Mouse (Mus musculus) C2C12 (cell line): ENCODE results near the gene Vwce. TPM values are rescaled to one million over a fixed set of nuclear protein-coding genes. Genes with fewer than 3 reads are reported as not detected.

Source experiments
- H3K27me3 ChIP-seq: one replicate; pipeline ENCODE4 v1.6.1; 2011; ENCODE audit not compliant: control insufficient read depth, insufficient read depth, insufficient read length
- H3K36me3 ChIP-seq: one replicate; pipeline ENCODE4 v1.6.1; 2011; ENCODE audit not compliant: control insufficient read depth, insufficient read depth
- H3K4me3 ChIP-seq: one replicate; pipeline ENCODE4 v1.5.1; 2011; ENCODE audit warnings: mild to moderate bottlenecking, control low read depth; ENCODE audit not compliant: poor library complexity, insufficient read depth, severe bottlenecking
- H3K79me2 ChIP-seq: one replicate; pipeline ENCODE4 v1.6.1; 2011; ENCODE audit not compliant: control insufficient read depth, insufficient read depth
- H3K79me3 ChIP-seq: one replicate; pipeline ENCODE4 v1.6.1; 2011; ENCODE audit warnings: low read depth, control low read depth
- H3ac ChIP-seq: one replicate; pipeline ENCODE3; 2011; ENCODE audit warnings: low read depth; ENCODE audit not compliant: control insufficient read depth, insufficient read length
- CEBPB ChIP-seq: IDR thresholded peaks from one replicate; pipeline ENCODE4 v1.6.1; 2011; ENCODE audit warnings: low read depth, mild to moderate bottlenecking, control low read depth, moderate library complexity
- CTCF ChIP-seq: IDR thresholded peaks from one replicate; pipeline ENCODE4 v1.5.1; 2011; ENCODE audit not compliant: control insufficient read depth, insufficient read depth, insufficient read length
- FOSL1 ChIP-seq: IDR thresholded peaks from one replicate; pipeline ENCODE4 v1.8.0; 2011; ENCODE audit warnings: mild to moderate bottlenecking, low read length; ENCODE audit not compliant: poor library complexity, insufficient read depth, severe bottlenecking
- MAX ChIP-seq: IDR thresholded peaks from one replicate; pipeline ENCODE4 v1.6.1; 2011; ENCODE audit warnings: mild to moderate bottlenecking, control low read depth
- MYOD1 ChIP-seq: IDR thresholded peaks from one replicate; pipeline ENCODE4 v1.6.1; 2011; ENCODE audit warnings: low read depth; ENCODE audit not compliant: control insufficient read depth, insufficient read length
- MYOG ChIP-seq: IDR thresholded peaks from one replicate; pipeline ENCODE4 v1.6.1; 2011; ENCODE audit not compliant: control insufficient read depth, insufficient read length; ENCODE audit errors: extremely low read depth
- USF1 ChIP-seq: IDR thresholded peaks from one replicate; pipeline ENCODE4 v1.6.1; 2011; ENCODE audit warnings: low read depth, mild to moderate bottlenecking, control low read depth, moderate library complexity
- polyA plus RNA-seq: library from polyadenylated mRNA; unstranded; fragments of >200 nt; fragmentation: generic; extraction: Trizol; gene quantifications from one replicate; pipeline ENCODE4 v1.2.1, GENCODE M21; 2012; ENCODE audit warnings: missing spikeins

The Vwce gene
- polyA plus RNA-seq, 1 experiment = 0.11 TPM

DNA sequence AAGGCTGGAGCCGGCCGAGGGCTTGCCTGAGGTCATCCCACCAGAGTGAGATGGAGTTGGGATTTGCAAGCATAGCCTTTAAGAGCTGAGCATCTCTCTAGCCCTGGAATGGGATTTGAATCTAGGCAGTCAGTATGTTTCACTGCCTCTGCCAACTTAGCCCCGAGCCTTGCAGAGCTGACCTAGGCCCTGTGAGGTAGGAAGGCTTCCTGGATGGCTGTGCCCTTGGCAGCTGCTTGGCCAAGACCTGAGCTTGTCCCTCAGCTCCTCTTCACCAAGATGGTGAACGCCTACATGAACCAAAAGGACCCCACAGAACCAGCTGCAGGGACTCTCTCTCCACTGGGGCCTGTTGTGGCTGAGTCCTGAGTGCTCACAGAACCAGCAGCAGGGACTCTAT lies 76.7 kb downstream of the Vwce start:
- Histone ChIP-seq H3K79me3 (no peaks in the 10 kb centered on the region), H3K4me3 (no peak overlapping the region), H3ac (no peak overlapping the region), H3K79me2 (peaks cover 4% of the 10 kb centered on the region), H3K27me3 (no peaks in the 10 kb centered on the region), H3K36me3 (peaks cover 33% of the 10 kb centered on the region)
- TF ChIP-seq MAX (no peak), CEBPB (no peak), MYOD1 (no peak), FOSL1 (no peak), MYOG (no peak), CTCF (no peak), USF1 (no peak)

DNA sequence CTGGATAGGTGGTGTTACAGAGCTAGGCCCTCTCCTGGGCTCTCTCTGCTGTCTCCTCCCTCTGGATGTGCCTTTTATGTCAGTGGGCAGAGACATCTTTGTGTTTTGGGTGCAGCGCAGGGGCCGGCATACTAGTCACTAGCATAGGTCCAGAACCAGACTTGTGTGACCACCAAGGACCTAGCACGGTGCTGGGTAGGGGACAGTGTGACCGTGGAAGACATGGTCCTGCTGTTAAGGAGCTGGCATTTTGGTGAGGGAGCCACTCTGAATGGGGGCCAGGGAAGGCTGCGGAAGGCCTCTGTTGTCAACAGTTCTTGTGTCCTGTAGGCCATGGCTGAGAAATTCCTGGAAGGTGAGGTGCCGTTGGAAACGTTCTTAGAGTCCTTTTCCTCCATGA lies 78.2 kb downstream of the Vwce start:
- Histone ChIP-seq H3ac (no peak overlapping the region), H3K36me3 (peaks cover 30% of the 10 kb centered on the region), H3K79me3 (no peaks in the 10 kb centered on the region), H3K27me3 (no peaks in the 10 kb centered on the region), H3K79me2 (no peaks in the 10 kb centered on the region), H3K4me3 (no peak overlapping the region)
- no peak for TF ChIP-seq USF1
- no peak for TF ChIP-seq FOSL1
- TF ChIP-seq MAX = no peak
- no peak for TF ChIP-seq MYOG
- no peak for TF ChIP-seq CEBPB
- no peak for TF ChIP-seq MYOD1
- TF ChIP-seq CTCF = no peak

DNA sequence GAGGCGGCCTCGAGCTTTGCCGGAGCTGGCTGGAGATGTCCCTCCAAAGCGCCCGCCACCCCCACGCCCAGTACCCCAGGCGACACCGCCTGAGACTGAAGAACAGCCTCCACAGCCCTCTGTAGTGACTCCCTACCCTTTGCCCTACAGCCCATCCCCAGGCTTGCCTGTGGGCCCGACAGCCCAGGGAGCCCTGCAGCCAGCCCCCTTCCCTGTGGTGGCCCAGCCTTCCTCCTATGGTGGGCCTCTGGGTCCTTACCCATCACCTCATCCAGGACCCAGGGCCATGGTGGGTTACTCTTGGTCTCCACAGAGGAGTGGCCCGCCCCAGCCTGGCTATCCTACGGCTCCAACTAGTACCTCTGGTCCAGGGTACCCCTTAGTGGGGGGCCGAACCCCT lies 78.6 kb downstream of the Vwce start:
- TF ChIP-seq CEBPB = no peak
- no peak for TF ChIP-seq MYOG
- no peak for TF ChIP-seq FOSL1
- TF ChIP-seq MAX = no peak
- TF ChIP-seq USF1 = no peak
- TF ChIP-seq MYOD1 = no peak
- H3K79me2 ChIP-seq = no peaks in the 10 kb centered on the region
- H3K36me3 ChIP-seq = peaks cover 30% of the 10 kb centered on the region
- H3K27me3 ChIP-seq = no peaks in the 10 kb centered on the region
- no peak overlapping the region for H3ac ChIP-seq
- H3K4me3 ChIP-seq = no peak overlapping the region
- H3K79me3 ChIP-seq = no peaks in the 10 kb centered on the region

DNA sequence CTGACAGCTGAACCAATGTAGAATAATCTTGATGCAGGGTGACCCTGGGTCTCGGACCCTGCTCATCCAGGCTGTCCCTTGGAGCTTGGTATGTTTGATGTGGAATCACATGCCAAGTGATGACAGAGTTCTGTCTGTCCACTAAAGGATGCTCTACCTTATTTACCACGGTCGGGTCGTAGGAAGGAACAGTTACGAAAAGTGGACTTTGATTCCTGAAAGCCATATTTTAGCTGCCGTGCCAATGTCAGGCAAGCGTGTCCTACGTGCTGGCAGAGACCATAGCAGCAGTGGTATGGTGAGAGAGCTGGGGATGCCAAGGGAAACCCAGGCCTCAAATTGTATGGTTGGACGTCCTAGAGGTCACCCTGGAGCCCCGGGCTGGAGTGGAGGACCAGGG lies 79.5 kb downstream of the Vwce start:
- Histone ChIP-seq H3ac (no peak overlapping the region), H3K79me2 (no peaks in the 10 kb centered on the region), H3K4me3 (no peak overlapping the region), H3K79me3 (no peaks in the 10 kb centered on the region), H3K27me3 (no peaks in the 10 kb centered on the region), H3K36me3 (peaks cover 30% of the 10 kb centered on the region)
- TF ChIP-seq CTCF = no peak
- TF ChIP-seq USF1 = no peak
- no peak for TF ChIP-seq MYOG
- TF ChIP-seq CEBPB = no peak
- TF ChIP-seq FOSL1 = no peak
- TF ChIP-seq MAX = no peak
- TF ChIP-seq MYOD1 = no peak

DNA sequence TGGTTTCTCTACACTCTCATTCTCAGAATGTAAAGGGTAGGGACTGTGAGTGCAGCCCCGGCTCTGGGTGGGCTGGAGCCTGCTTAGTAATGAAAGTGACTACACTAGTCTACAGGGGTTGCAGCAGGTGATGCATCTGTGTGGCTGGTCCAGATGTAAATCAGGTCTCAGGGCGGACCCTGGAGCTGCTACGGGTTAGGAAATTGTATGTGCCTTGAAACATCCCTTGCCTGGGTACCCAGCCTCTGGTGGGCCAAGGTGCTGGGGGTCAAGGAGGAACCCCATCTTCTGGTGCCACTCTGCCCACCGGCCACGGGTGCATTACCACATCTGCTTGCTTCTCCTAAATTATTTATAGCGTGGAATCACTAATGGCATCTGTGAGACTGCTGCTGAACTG lies 80.2 kb downstream of the Vwce start:
- peaks cover 30% of the 10 kb centered on the region for H3K36me3 ChIP-seq
- H3K79me2 ChIP-seq = no peaks in the 10 kb centered on the region
- H3K79me3 ChIP-seq = no peaks in the 10 kb centered on the region
- H3K27me3 ChIP-seq = no peaks in the 10 kb centered on the region
- TF ChIP-seq USF1 = no peak
- no peak for TF ChIP-seq MAX
- no peak for TF ChIP-seq FOSL1
- no peak for TF ChIP-seq CTCF
- no peak for TF ChIP-seq CEBPB
- no peak for TF ChIP-seq MYOG
- no peak for TF ChIP-seq MYOD1
- H3ac ChIP-seq = no peak overlapping the region
- no peak overlapping the region for H3K4me3 ChIP-seq

DNA sequence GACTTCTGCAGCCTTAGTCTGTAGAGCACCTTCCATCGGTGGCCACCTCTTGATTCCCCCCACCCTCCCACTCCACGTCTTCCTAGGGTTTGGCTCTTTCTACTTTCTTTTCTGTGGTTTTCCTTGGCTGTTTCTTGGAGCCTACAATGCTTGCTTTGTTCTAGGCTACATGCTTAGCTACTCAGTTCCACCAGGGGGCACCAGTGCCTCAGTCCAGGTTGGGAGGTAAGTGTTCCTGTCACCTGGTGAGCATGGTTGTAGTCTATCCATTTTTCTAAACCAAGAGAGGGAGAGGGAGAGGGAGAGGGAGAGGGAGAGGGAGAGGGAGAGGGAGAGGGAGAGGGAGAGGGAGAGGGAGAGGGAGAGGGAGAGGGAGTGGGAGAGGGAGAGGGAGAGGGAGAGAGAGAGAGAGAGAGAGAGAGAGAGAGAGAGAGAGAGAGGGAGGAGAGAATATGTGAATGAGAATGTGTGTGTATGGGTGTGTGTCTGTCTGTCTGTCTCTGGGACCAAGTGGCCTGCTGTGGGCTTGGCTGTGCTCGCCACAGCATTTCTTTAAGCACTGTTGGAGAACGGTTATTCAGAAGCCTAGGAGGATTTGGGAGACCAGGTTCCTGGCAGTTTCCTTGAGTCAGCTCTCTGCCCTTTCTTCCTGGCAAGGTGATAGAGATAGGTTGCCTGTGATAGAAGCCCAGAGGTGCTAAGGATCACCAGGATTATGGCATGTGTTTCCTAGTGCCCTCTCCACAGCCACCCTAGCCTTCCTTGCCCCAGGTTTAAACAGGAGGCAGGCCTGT lies 80.9 kb downstream of the Vwce start:
- no peaks in the 10 kb centered on the region for H3K79me2 ChIP-seq

More for the DNA sequence above, 80.9 kb downstream of the Vwce start:
- Histone ChIP-seq H3K79me3 (no peaks in the 10 kb centered on the region), H3ac (no peak overlapping the region), H3K27me3 (no peaks in the 10 kb centered on the region), H3K36me3 (peaks cover 30% of the 10 kb centered on the region), H3K4me3 (no peak overlapping the region)
- TF ChIP-seq FOSL1 = no peak
- TF ChIP-seq CTCF = peak; percentile 66
- TF ChIP-seq USF1 = no peak
